Mouse (Mus musculus) kidney, embryonic 14.5 days (tissue): ENCODE results near the gene Mief2. TPM values are rescaled to one million over a fixed set of nuclear protein-coding genes. Genes with fewer than 3 reads are reported as not detected.

Experiments
- ATAC-seq: fragments of 200-750 bp; cut with Nextera tagmentation; 2 replicates; pipeline ENCODE4 v1.8.0; 2017; ENCODE audit warnings: moderate number of reproducible peaks, mild to moderate bottlenecking, moderate TSS enrichment, moderate library complexity; ENCODE audit not compliant: low FRiP score, low TSS enrichment
- H3K27ac ChIP-seq: fragments of 300-500 bp; sonication (generic); 2 replicates; pipeline ENCODE4 v1.5.1; 2014; ENCODE audit warnings: low read depth, mild to moderate bottlenecking, low read length, moderate library complexity, mixed read lengths
- H3K27me3 ChIP-seq: fragments of 300-500 bp; sonication (generic); 2 replicates; pipeline ENCODE4 v1.6.1; 2014; ENCODE audit warnings: mild to moderate bottlenecking, low read length; ENCODE audit not compliant: control insufficient read depth, insufficient read depth
- H3K36me3 ChIP-seq: fragments of 300-500 bp; sonication (generic); 2 replicates; pipeline ENCODE4 v1.6.1; 2014; ENCODE audit warnings: low read length, mixed read lengths; ENCODE audit not compliant: control insufficient read depth, insufficient read depth
- H3K4me1 ChIP-seq: fragments of 300-500 bp; sonication (generic); 2 replicates; pipeline ENCODE4 v1.6.1; 2014; ENCODE audit warnings: low read length, mixed read lengths; ENCODE audit not compliant: control insufficient read depth, insufficient read depth
- H3K4me2 ChIP-seq: fragments of 300-500 bp; sonication (generic); replicated peaks from 2 replicates; pipeline ENCODE4 v1.6.1; 2014; ENCODE audit warnings: low read depth, mild to moderate bottlenecking, low read length
- H3K4me3 ChIP-seq: fragments of 300-500 bp; sonication (generic); 2 replicates; pipeline ENCODE4 v1.5.1; 2014; ENCODE audit warnings: mild to moderate bottlenecking, low read length
- H3K9ac ChIP-seq: fragments of 300-500 bp; sonication (generic); 2 replicates; pipeline ENCODE4 v1.6.1; 2014; ENCODE audit warnings: low read depth, mild to moderate bottlenecking, low read length, moderate library complexity
- H3K9me3 ChIP-seq: fragments of 300-500 bp; sonication (generic); 2 replicates; pipeline ENCODE4 v1.6.1; 2016; ENCODE audit warnings: low read length; ENCODE audit not compliant: control insufficient read depth
- WGBS: fragments of 180-500 bp; shearing (Covaris S2); extraction: QIAGEN DNeasy Blood & Tissue Kit; methylation state at CpG from one replicate; pipeline ENCODE4 v1.1.7; 2014; 5-methylcytosine and 5-hydroxymethylcytosine counted together
- polyA plus RNA-seq: library from polyadenylated mRNA; unstranded; fragments of >200 nt; fragmentation: Nextera tagmentation; extraction: Ambion mirVana; gene quantifications from 2 replicates; pipeline ENCODE4 v1.2.1, GENCODE M21; 2014

Gene Mief2
- polyA plus RNA-seq, 1 experiment from 2014 or later, result 17.0 TPM

- Histone ChIP-seq H3K27ac (no peak overlapping the region), H3K4me2 (no peak overlapping the region), H3K9ac (no peak overlapping the region), H3K4me1 (peaks cover 14% of the 10 kb centered on the region), H3K4me3 (no peak overlapping the region), H3K36me3 (peaks cover 25% of the 10 kb centered on the region), H3K9me3 (no peaks in the 10 kb centered on the region), H3K27me3 (no peaks in the 10 kb centered on the region)
- whole genome bisulfite sequencing, result 89% methylated on average over 14 of the region's 14 CpGs
- ATAC-seq, result no peak
These were observed 3.1 kb downstream of the Mief2 start for GRCm38 (mm10) chr11:60731251-60731650.

- 71% methylated on average over 2 of the region's 2 CpGs for WGBS
- Histone ChIP-seq H3K27ac (no peak overlapping the region), H3K9ac (no peak overlapping the region), H3K4me2 (no peak overlapping the region), H3K4me3 (no peak overlapping the region), H3K4me1 (peaks cover 2% of the 10 kb centered on the region; the same call in 1 of the 2 replicates), H3K36me3 (peaks cover 25% of the 10 kb centered on the region), H3K9me3 (no peaks in the 10 kb centered on the region), H3K27me3 (no peaks in the 10 kb centered on the region)
- ATAC-seq, result no peak
These were observed 6.0 kb downstream of the Mief2 start for GRCm38 (mm10) chr11:60734206-60734605.

- Histone ChIP-seq H3K4me2 (no peak overlapping the region), H3K9me3 (no peaks in the 10 kb centered on the region), H3K9ac (no peak overlapping the region), H3K36me3 (peaks cover 33% of the 10 kb centered on the region), H3K27ac (no peak overlapping the region), H3K27me3 (no peaks in the 10 kb centered on the region), H3K4me1 (no peaks in the 10 kb centered on the region), H3K4me3 (no peak overlapping the region)
- ATAC-seq, result no peak
- 78% methylated on average over 5 of the region's 5 CpGs for WGBS
These were observed 7.0 kb downstream of the Mief2 start for GRCm38 (mm10) chr11:60735191-60735590.

- no peak overlapping the region for H3K4me3 ChIP-seq
- no peak overlapping the region for H3K4me2 ChIP-seq
- H3K9ac ChIP-seq, result no peak overlapping the region
- H3K9me3 ChIP-seq, result no peaks in the 10 kb centered on the region
- peaks cover 33% of the 10 kb centered on the region for H3K36me3 ChIP-seq
- H3K27me3 ChIP-seq, result no peaks in the 10 kb centered on the region
- ATAC-seq, result no peak
- H3K4me1 ChIP-seq, result no peaks in the 10 kb centered on the region
- 88% methylated on average over 3 of the region's 3 CpGs for WGBS
- H3K27ac ChIP-seq, result no peak overlapping the region
These were observed 8.3 kb downstream of the Mief2 start for GRCm38 (mm10) chr11:60736491-60736890.

- Histone ChIP-seq H3K9me3 (no peaks in the 10 kb centered on the region), H3K27me3 (no peaks in the 10 kb centered on the region), H3K4me3 (no peak overlapping the region), H3K27ac (no peak overlapping the region), H3K36me3 (peaks cover 34% of the 10 kb centered on the region), H3K9ac (no peak overlapping the region), H3K4me2 (no peak overlapping the region), H3K4me1 (no peaks in the 10 kb centered on the region)
- no peak for ATAC-seq
These were observed 9.3 kb downstream of the Mief2 start for GRCm38 (mm10) chr11:60737450-60737849.

GRCm38 (mm10) chr11:60740321-60740720 is 12.1 kb downstream of the Mief2 start:
- WGBS, result 79% methylated on average over 3 of the region's 3 CpGs
- Histone ChIP-seq H3K36me3 (peaks cover 51% of the 10 kb centered on the region), H3K9me3 (no peaks in the 10 kb centered on the region), H3K4me2 (no peak overlapping the region), H3K9ac (no peak overlapping the region), H3K4me3 (no peak overlapping the region), H3K27me3 (no peaks in the 10 kb centered on the region), H3K4me1 (no peaks in the 10 kb centered on the region), H3K27ac (no peak overlapping the region)
- no peak for ATAC-seq

GRCm38 (mm10) chr11:60755570-60755969 is 27.4 kb downstream of the Mief2 start:
- no peaks in the 10 kb centered on the region for H3K4me1 ChIP-seq
- H3K4me3 ChIP-seq, result no peak overlapping the region
- WGBS, result 89% methylated on average over 7 of the region's 7 CpGs
- H3K27me3 ChIP-seq, result no peaks in the 10 kb centered on the region
- no peak overlapping the region for H3K4me2 ChIP-seq
- no peaks in the 10 kb centered on the region for H3K9me3 ChIP-seq
- H3K9ac ChIP-seq, result no peak overlapping the region
- no peak for ATAC-seq
- no peak overlapping the region for H3K27ac ChIP-seq
- peaks cover 65% of the 10 kb centered on the region for H3K36me3 ChIP-seq

GRCm38 (mm10) chr11:60761681-60762080 is 33.5 kb downstream of the Mief2 start:
- no peak for ATAC-seq
- H3K4me3 ChIP-seq, result no peak overlapping the region
- H3K4me1 ChIP-seq, result no peaks in the 10 kb centered on the region
- H3K4me2 ChIP-seq, result no peak overlapping the region
- WGBS, result 99% methylated on average over 3 of the region's 3 CpGs
- no peak overlapping the region for H3K9ac ChIP-seq
- H3K27me3 ChIP-seq, result no peaks in the 10 kb centered on the region
- no peaks in the 10 kb centered on the region for H3K9me3 ChIP-seq
- peaks cover 26% of the 10 kb centered on the region for H3K36me3 ChIP-seq
- no peak overlapping the region for H3K27ac ChIP-seq

- H3K9ac ChIP-seq, result no peak overlapping the region
These were observed 38.8 kb downstream of the Mief2 start for GRCm38 (mm10) chr11:60766969-60767368.

More at GRCm38 (mm10) chr11:60766969-60767368, 38.8 kb downstream of the Mief2 start:
- Histone ChIP-seq H3K27ac (no peak overlapping the region), H3K9me3 (no peaks in the 10 kb centered on the region), H3K4me3 (no peak overlapping the region), H3K27me3 (no peaks in the 10 kb centered on the region), H3K36me3 (peaks cover under 1% of the 10 kb centered on the region; the same call in 1 of the 2 replicates), H3K4me2 (no peak overlapping the region), H3K4me1 (no peaks in the 10 kb centered on the region)
- ATAC-seq, result no peak
- 92% methylated on average over 4 of the region's 4 CpGs for WGBS
